Mouse (Mus musculus) forebrain, embryonic 12.5 days (tissue): ENCODE data around the gene Skiv2l. TPM values are rescaled to one million over a fixed set of nuclear protein-coding genes. Genes with fewer than 3 reads are reported as not detected.

Experiments used
- microRNA-seq: library from miRNA; unstranded; fragments of <30 nt; microRNA quantifications from one replicate; pipeline ENCODE4, GENCODE M21; 2017
- polyA plus RNA-seq: library from polyadenylated mRNA; unstranded; fragments of >200 nt; fragmentation: Nextera tagmentation; extraction: Ambion mirVana; gene quantifications from 2 replicates; pipeline ENCODE4 v1.2.1, GENCODE M21; 2016

Skiv2l gene
- polyA plus RNA-seq, 1 experiment from 2014 or later, result 61.8 TPM

Small RNAs within 50 kb of the gene (microRNA-seq; reads per million reads assigned to microRNA genes)
- gene Mir6970 (1.9 reads per million), gene Mir6971 (2.2 reads per million), gene Mir6972 (not detected)

Other genes starting within 250 kb of the Skiv2l start
- 241 and 247 TPM in 2 replicates for gene Rnf5, start 246.5 kb downstream of the Skiv2l start, polyA plus RNA-seq
- 70.5 and 73.9 TPM in 2 replicates for gene Agpat1, start 245.9 kb downstream of the Skiv2l start, polyA plus RNA-seq
- gene Egfl8, start 234.2 kb downstream of the Skiv2l start, polyA plus RNA-seq, result 3.2 and 4.6 TPM in 2 replicates
- 20.3 and 21.2 TPM in 2 replicates for gene Ppt2, start 221.7 kb downstream of the Skiv2l start, polyA plus RNA-seq
- gene Prrt1, start 220.7 kb downstream of the Skiv2l start, polyA plus RNA-seq, result 2.9 and 3.9 TPM in 2 replicates
- 13.9 and 14.6 TPM in 2 replicates for gene Fkbpl, start 205.4 kb downstream of the Skiv2l start, polyA plus RNA-seq
- gene Atf6b, start 203.1 kb downstream of the Skiv2l start, polyA plus RNA-seq, result 107 and 109 TPM in 2 replicates
- gene Tnxb, start 179.7 kb downstream of the Skiv2l start, polyA plus RNA-seq, result 0.03 and 0.04 TPM in 2 replicates
- gene C4b, start 106.3 kb downstream of the Skiv2l start, polyA plus RNA-seq, result not detected in 2 replicates
- not detected in 2 replicates for gene Cyp21a1, start 45.6 kb downstream of the Skiv2l start, polyA plus RNA-seq
- gene Stk19, start 13.3 kb downstream of the Skiv2l start, polyA plus RNA-seq, result 28.6 and 32.7 TPM in 2 replicates
- gene Dxo, start 13.2 kb downstream of the Skiv2l start, polyA plus RNA-seq, result 72.9 and 77.6 TPM in 2 replicates
- 124 and 133 TPM in 2 replicates for gene Nelfe, start 181 bp upstream of the Skiv2l start, polyA plus RNA-seq
- gene Cfb, start 12.3 kb upstream of the Skiv2l start, polyA plus RNA-seq, result 2.9 and 3.6 TPM in 2 replicates
- 9.2 and 10.4 TPM in 2 replicates for gene Zbtb12, start 29.3 kb upstream of the Skiv2l start, polyA plus RNA-seq
- gene Gm20547, start 31.8 kb upstream of the Skiv2l start, polyA plus RNA-seq, result not detected in 2 replicates
- gene C2, start 48.1 kb upstream of the Skiv2l start, polyA plus RNA-seq, result 1.3 and 1.6 TPM in 2 replicates
- gene Ehmt2, start 48.3 kb upstream of the Skiv2l start, polyA plus RNA-seq, result 111 and 114 TPM in 2 replicates
- not detected in 2 replicates for gene Slc44a4, start 64.3 kb upstream of the Skiv2l start, polyA plus RNA-seq
- gene Neu1, start 81.0 kb upstream of the Skiv2l start, polyA plus RNA-seq, result 16.2 and 16.9 TPM in 2 replicates
- 0.11 and 0.21 TPM in 2 replicates for gene Hspa1b, start 109.0 kb upstream of the Skiv2l start, polyA plus RNA-seq
- gene Gm20481, start 119.7 kb upstream of the Skiv2l start, polyA plus RNA-seq, result not detected in 2 replicates
- 2.0 and 2.3 TPM in 2 replicates for gene Hspa1a, start 121.9 kb upstream of the Skiv2l start, polyA plus RNA-seq
- gene Hspa1l, start 122.5 kb upstream of the Skiv2l start, polyA plus RNA-seq, result 1.2 and 1.3 TPM in 2 replicates
- gene Lsm2, start 131.7 kb upstream of the Skiv2l start, polyA plus RNA-seq, result 226 and 238 TPM in 2 replicates
- gene Vars, start 150.8 kb upstream of the Skiv2l start, polyA plus RNA-seq, result 158 and 159 TPM in 2 replicates
- 0.17 and 0.27 TPM in 2 replicates for gene Vwa7, start 166.4 kb upstream of the Skiv2l start, polyA plus RNA-seq
- 7.4 and 7.7 TPM in 2 replicates for gene Sapcd1, start 177.8 kb upstream of the Skiv2l start, polyA plus RNA-seq
- gene Msh5, start 196.5 kb upstream of the Skiv2l start, polyA plus RNA-seq, result 5.3 and 5.6 TPM in 2 replicates
- 152 and 155 TPM in 2 replicates for gene Clic1, start 199.8 kb upstream of the Skiv2l start, polyA plus RNA-seq
- 513 and 534 TPM in 2 replicates for gene Ddah2, start 208.8 kb upstream of the Skiv2l start, polyA plus RNA-seq
- not detected in 2 replicates for gene Ly6g6c, start 215.2 kb upstream of the Skiv2l start, polyA plus RNA-seq
- 0.40 and 0.54 TPM in 2 replicates for gene Mpig6b, start 216.0 kb upstream of the Skiv2l start, polyA plus RNA-seq
- 0.28 and 0.50 TPM in 2 replicates for gene Ly6g6e, start 226.7 kb upstream of the Skiv2l start, polyA plus RNA-seq
- gene Ly6g6d, start 227.9 kb upstream of the Skiv2l start, polyA plus RNA-seq, result 0.29 and 1.6 TPM in 2 replicates
- gene Ly6g6f, start 235.4 kb upstream of the Skiv2l start, polyA plus RNA-seq, result 0.17 and 0.18 TPM in 2 replicates
- gene Abhd16a, start 239.1 kb upstream of the Skiv2l start, polyA plus RNA-seq, result 59.2 and 70.7 TPM in 2 replicates